Mouse (Mus musculus): ENCODE measurements around the gene Armh4.

GRCm38 (mm10) chr14:49743946-49744526 lies 39.1 kb downstream of the Armh4 start:
- no peak for TF ChIP-seq POLR2A (IDR thresholded peaks at IDR 0.05; ENCODE audit: borderline replicate concordance, insufficient read depth, low read length)
- no peak for TF ChIP-seq CTCF (IDR thresholded peaks at IDR 0.05; ENCODE audit: borderline replicate concordance, insufficient read depth, low read depth, low read length)

Data from cerebellum, adult 2 months (tissue).